33 mouse cellular contexts compared by ENCODE assay signal in the genomic region with DNA sequence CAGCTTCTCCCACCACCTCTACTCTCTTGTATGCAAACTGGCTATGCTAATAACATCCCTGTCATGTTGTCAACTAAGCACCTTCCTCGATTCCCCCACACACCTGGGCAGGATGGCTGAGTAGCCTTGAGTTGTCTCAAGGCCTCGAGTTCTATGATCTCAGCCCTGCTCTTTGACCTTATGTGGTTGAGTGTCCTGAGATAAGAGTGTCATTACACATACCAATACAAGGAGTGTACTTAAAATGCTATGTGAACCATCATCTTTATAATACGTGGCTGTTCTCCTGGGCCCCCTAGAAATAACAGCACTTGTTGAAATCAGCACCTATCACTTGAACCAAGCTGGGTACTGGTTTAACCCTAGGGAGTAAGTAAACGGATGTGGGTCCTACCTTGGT.
"Had no signal": no experiment of that assay in that cellular context is flagged by ENCODE, and none has a peak within 500 bp of the region (broad histone marks: within the 10 kb centered on the region; RNA-seq: fewer than 3 reads in every experiment).

No protein-coding gene starts in this region.

- H3K36me3 ChIP-seq: limb, embryonic 10.5 days; limb, embryonic 12.5 days; limb, embryonic 13.5 days; limb, embryonic 15.5 days; liver, embryonic 12.5 days; liver, embryonic 13.5 days; liver, embryonic 15.5 days; lung, embryonic 15.5 days; midbrain, embryonic 10.5 days; midbrain, embryonic 12.5 days; midbrain, embryonic 13.5 days; midbrain, embryonic 15.5 days; neural tube, embryonic 12.5 days; neural tube, embryonic 13.5 days had no signal

- ATAC-seq: liver, embryonic 12.5 days; liver, postnatal 0 days; lung, postnatal 0 days; midbrain, embryonic 13.5 days; midbrain, embryonic 15.5 days; midbrain, embryonic 16.5 days had no signal

- H3K9me3 ChIP-seq: limb, embryonic 10.5 days; limb, embryonic 12.5 days; limb, embryonic 13.5 days; limb, embryonic 15.5 days; liver, embryonic 12.5 days; liver, embryonic 13.5 days; liver, embryonic 15.5 days; lung, embryonic 15.5 days; midbrain, embryonic 10.5 days; midbrain, embryonic 12.5 days; midbrain, embryonic 13.5 days; midbrain, embryonic 15.5 days; neural tube, embryonic 12.5 days; neural tube, embryonic 13.5 days had no signal

- H3K4me3 ChIP-seq: limb, embryonic 10.5 days; limb, embryonic 12.5 days; limb, embryonic 13.5 days; limb, embryonic 15.5 days; liver, embryonic 12.5 days; liver, embryonic 13.5 days; liver, embryonic 15.5 days; lung, embryonic 15.5 days; megakaryocyte, embryonic 14.5 days; midbrain, embryonic 10.5 days; midbrain, embryonic 12.5 days; midbrain, embryonic 13.5 days; midbrain, embryonic 15.5 days; myocyte; neural tube, embryonic 12.5 days; neural tube, embryonic 13.5 days had no signal

- H3K9ac ChIP-seq: limb, embryonic 12.5 days; limb, embryonic 13.5 days; limb, embryonic 15.5 days; liver, embryonic 12.5 days; liver, embryonic 13.5 days; liver, embryonic 14.5 days; liver, embryonic 15.5 days; liver, postnatal 0 days; lung, embryonic 14.5 days; lung, embryonic 15.5 days; midbrain, embryonic 12.5 days; midbrain, embryonic 13.5 days; midbrain, embryonic 15.5 days; neural tube, embryonic 12.5 days; neural tube, embryonic 13.5 days had no signal

- H3K4me2 ChIP-seq: limb, embryonic 12.5 days; limb, embryonic 13.5 days; limb, embryonic 15.5 days; liver, embryonic 11.5 days; liver, embryonic 12.5 days; liver, embryonic 13.5 days; liver, embryonic 15.5 days; lung, embryonic 14.5 days; lung, embryonic 15.5 days; midbrain, embryonic 11.5 days; midbrain, embryonic 12.5 days; midbrain, embryonic 13.5 days; midbrain, embryonic 15.5 days; neural tube, embryonic 12.5 days; neural tube, embryonic 13.5 days had no signal

- H3K27ac ChIP-seq: limb, embryonic 10.5 days; limb, embryonic 12.5 days; limb, embryonic 13.5 days; limb, embryonic 15.5 days; liver, embryonic 12.5 days; liver, embryonic 13.5 days; liver, embryonic 14.5 days; liver, embryonic 15.5 days; lung, embryonic 15.5 days; macrophage; midbrain, embryonic 10.5 days; midbrain, embryonic 12.5 days; midbrain, embryonic 13.5 days; midbrain, embryonic 15.5 days; neural tube, embryonic 12.5 days; neural tube, embryonic 13.5 days had no signal

- H3K4me1 ChIP-seq: limb, embryonic 13.5 days; limb, embryonic 15.5 days; liver, embryonic 12.5 days; liver, embryonic 13.5 days; liver, embryonic 15.5 days; megakaryocyte, embryonic 14.5 days had no signal

- DNase-seq: left cerebral cortex, postnatal 4 days; liver; liver, embryonic 13.5 days; liver, postnatal 0 days; lung, adult 18-20 months; lung, adult 2 months; lung, embryonic 14.5 days; lung, postnatal 10 days; lung, postnatal 14 days; lung, postnatal 36 days; lung, postnatal 4 days; midbrain, embryonic 14.5 days had no signal

- H3K27me3 ChIP-seq: limb, embryonic 15.5 days; liver, embryonic 12.5 days; liver, embryonic 13.5 days; liver, embryonic 15.5 days; megakaryocyte, embryonic 14.5 days; neural tube, embryonic 12.5 days had no signal
